Mouse (Mus musculus) hematopoietic stem cell, adult 5-6 weeks (primary cell): Measurements from ENCODE around the gene Gm10282. TPM values are rescaled to one million over a fixed set of nuclear protein-coding genes. Genes with fewer than 3 reads are reported as not detected.
A peak's percentile ranks its signal among the peaks of the same experiment; 100 is the strongest.

Experiments used
- ATAC-seq, 2 experiments: fragments of 125-278 bp in 1 of 2; replicated peaks in 1 of 2; 2 replicates each; pipeline ENCODE4 v1.8.0; 2016 to 2017; ENCODE audit warnings: inconsistent platforms in 2 of 2, mild to moderate bottlenecking in 2 of 2, moderate number of reproducible peaks in 2 of 2, low read depth in 1 of 2, moderate TSS enrichment in 1 of 2; ENCODE audit not compliant: low FRiP score in 2 of 2, poor library complexity in 2 of 2, severe bottlenecking in 2 of 2, insufficient read depth in 1 of 2, low TSS enrichment in 1 of 2
- total RNA-seq: library from RNA; stranded (forward); fragments of 172-1452, 232-1000 nt; gene quantifications from 2 replicates; pipeline ENCODE4 v1.2.3, GENCODE M21; 2017

Gene Gm10282
- total RNA-seq, 1 experiment from 2014 or later = 35.8 TPM

DNA sequence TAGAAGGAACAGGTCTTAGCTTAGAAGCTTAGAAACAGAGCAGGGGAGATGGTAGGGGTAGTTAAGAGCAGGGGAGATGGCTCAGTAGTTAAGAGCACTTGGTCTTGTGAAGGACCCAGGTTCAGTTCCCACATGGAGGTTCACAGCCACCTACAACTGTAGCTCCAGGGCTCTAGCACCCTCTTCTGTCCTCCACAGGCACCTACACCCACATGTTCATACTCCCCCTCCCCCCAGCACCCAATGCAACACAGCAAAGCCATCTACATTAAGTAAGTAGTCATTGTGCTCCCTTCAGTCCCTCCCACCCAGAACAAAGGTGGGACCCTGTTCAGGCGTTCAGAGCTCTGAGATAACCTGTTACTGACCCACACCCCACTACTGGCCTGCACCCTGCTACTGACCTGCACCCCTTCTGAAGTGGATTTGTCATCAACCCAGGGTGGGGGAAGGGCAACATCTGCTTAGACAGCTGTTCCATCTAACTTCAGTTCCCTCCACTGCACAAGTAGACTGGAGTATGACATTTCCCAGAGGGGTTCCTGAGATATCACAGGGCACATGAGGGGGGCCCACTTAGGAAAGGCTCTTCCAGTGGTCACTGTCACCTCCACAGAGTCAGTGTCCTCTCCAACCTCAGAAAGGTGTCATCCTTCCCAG lies 31.8 kb downstream of the Gm10282 start:
- ATAC-seq = no peak

GRCm38 (mm10) chr8:72272361-72272760 lies 32.7 kb downstream of the Gm10282 start:
- peak; percentile 32 to 52; a peak in 2 of 4 replicates for ATAC-seq

GRCm38 (mm10) chr8:72271691-72272090 lies 33.4 kb downstream of the Gm10282 start:
- ATAC-seq = no peak

DNA sequence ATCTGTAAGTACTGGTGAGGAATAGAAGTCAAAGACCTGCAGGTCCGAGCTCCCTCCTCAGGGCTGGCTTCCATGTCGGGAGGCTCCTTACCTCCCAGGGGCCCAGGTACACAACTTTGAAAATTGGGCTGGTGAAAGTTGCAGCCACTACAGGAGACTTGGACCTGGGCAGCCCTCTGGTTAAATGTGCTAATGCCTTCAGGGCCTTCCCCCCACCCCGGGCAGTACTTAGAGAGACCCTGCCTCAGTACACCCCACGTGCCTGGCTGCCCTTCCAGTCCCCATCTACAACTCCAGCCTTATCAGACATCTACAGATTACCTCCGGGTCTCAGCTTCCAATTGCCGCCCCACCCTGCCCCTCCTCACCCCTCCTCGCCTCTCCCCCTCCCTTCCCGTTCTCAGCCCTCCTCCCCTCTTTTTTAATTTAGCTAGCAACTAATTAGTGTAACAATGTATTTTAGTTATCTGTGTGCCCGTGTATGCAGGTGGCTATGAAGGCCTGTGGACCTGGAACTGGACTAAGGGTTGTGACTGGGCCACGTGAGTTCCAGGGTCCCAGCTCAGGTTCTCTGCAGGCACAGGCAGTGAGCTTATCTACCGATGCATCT lies 33.9 kb downstream of the Gm10282 start:
- ATAC-seq = no peak

DNA sequence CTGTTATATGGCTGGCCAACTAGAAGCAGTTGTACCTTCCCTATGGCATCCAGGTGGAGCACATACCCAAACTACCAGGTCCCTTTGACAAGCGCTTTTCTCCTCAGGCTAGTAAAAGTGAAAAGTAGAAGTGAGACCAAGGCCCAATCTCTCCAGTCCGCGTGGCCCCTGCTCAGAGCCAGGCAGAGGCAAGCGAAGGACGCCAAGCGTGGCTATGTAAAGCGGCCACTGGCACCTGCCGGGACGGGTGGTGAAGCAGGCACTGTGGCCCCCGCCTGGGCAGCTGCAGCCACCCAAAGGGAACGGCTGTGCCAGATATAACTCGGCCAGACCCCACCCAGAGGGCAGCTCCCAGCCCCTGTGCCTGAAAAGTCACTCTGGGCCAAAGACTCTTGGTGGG lies 34.5 kb downstream of the Gm10282 start:
- no peak for ATAC-seq

- ATAC-seq = peak; percentile 88 to 92
Measured at GRCm38 (mm10) chr8:72268356-72268755, 36.7 kb downstream of the Gm10282 start.

GRCm38 (mm10) chr8:72267106-72267505 lies 38.0 kb downstream of the Gm10282 start:
- no peak for ATAC-seq

DNA sequence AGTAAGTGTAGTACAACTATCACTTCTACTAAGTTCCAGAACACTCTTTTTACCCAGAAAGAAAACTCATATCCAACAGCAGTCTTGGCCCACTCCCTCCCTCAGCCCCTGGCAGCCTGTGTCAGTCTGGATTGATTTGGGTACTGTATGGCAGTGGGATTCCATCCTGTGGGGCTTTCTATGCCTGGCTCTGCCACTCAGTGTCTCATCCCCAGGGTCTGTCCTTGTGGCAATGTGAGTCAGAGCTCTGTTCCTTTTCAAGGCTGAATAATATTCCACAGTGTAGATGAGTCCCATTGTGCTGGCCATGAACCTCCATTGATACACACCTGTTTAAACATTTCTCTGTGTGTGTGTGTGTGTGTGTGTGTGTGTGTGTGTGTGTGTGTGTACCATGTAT lies 38.4 kb downstream of the Gm10282 start:
- no peak for ATAC-seq

GRCm38 (mm10) chr8:72265342-72265741 lies 39.7 kb downstream of the Gm10282 start:
- ATAC-seq = no peak

GRCm38 (mm10) chr8:72263451-72263850 lies 41.6 kb downstream of the Gm10282 start:
- ATAC-seq = no peak

DNA sequence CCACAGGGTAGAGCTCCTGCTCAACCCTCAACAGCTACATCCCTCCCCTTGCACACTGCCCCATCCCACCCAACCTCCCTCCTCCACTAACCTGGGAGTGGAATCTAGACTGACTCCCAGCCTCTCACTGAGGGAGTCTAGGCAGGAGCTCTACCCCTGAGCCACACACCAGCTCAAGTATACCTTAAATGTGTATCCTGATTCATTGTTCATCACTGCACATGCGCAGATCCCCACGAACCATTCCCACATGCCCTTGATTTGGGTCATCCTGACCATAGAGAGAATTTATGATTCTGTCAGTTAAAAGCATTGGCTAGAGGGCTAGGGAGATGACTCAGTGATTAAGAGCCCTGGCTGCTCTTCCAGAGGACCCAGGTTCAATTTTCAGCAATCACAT lies 42.3 kb downstream of the Gm10282 start:
- no peak for ATAC-seq

DNA sequence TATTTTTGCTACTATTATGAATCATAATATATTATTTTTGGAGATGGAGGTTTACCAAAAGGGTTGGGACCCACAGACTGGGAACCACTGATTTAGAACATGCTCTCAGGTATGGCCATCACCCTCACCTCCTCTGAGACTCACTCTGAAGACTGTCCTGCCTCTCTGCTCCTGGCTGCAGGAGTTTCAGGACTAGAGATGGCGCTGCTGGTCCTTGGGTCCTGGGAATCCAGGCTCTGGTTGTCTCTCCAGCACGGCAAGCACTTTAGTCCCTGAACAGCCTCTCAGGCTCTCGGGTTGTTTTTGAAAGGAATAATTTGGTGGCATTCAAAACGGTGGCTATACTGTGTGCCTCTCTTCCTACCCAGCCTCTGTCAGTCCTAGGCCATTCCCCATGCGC lies 43.2 kb downstream of the Gm10282 start:
- ATAC-seq = no peak

- ATAC-seq = no peak
Measured at GRCm38 (mm10) chr8:72261431-72261830, 43.6 kb downstream of the Gm10282 start.

DNA sequence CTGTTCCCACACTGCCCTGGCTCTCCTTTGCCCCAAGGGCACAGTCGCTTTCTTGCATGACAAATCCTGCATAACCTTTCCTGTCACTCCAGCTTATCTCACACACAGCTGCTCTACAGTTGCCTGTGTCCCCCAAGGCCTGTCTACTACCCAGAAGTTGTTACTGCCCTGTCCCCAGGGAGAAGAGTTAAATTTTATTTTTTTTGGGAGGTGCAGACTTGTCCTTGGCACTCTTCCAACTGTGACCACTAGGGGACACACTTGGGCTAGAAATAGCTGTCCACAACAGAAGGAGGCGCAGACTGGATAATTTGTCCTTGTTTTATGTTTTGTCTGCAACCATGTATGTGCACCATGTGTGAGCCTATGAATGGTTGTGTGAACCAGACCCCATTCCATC lies 44.0 kb downstream of the Gm10282 start:
- ATAC-seq = peak; percentile 40 to 76; a peak in 3 of 4 replicates

DNA sequence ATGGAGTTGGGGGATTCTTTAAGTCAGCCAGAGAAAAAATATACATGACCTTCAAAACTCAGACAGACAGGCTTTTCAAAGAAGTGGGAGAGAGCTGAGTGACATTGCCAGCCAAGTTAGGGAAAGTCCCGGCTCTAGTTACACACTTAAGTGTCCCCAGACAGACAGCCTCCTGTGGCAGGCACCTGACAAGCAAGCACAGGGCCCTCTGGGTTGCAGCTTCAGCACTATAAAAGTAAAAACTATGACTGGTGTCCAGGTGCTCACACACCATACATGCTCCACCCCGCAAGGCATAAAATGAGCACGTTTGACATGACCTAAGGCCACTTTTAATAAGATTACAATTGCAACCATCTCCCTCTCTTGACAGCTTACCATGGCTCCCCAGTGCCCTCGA lies 44.5 kb downstream of the Gm10282 start:
- ATAC-seq = no peak

DNA sequence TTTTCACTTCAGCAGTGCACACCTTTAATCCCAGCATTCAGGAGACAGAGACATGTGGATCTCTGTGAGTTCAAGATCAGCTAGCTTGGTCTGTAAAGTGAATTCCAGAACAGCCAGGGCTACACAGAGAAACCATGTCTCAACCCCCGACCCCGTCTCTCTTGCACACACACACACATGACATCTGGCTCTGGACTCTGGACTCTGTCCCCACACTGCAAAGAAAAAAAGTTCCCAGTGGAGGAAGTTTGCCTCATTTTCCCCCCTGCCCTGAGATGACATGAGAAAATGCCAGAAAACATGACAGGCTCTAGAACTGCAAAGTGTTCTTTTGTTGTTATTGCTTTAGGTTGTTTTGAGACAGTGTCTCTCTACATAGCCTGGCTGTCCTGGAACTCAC lies 45.2 kb downstream of the Gm10282 start:
- ATAC-seq = no peak

DNA sequence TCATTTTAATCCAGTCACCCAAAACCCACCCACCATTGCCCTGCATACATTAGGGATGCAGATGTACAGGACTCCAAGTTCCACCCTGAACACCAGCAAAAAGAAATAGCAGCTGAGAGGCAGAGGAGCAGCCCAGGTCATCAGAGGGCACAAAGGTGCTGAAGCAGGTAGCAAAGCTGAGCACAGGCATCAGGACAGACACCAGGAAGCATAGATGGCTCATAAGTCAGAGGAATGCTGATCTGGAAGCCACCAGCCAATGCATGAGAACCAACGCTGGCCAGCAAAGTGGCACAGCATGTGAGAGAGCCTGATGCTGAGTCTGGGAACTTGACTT lies 47.2 kb downstream of the Gm10282 start:
- ATAC-seq = no peak

DNA sequence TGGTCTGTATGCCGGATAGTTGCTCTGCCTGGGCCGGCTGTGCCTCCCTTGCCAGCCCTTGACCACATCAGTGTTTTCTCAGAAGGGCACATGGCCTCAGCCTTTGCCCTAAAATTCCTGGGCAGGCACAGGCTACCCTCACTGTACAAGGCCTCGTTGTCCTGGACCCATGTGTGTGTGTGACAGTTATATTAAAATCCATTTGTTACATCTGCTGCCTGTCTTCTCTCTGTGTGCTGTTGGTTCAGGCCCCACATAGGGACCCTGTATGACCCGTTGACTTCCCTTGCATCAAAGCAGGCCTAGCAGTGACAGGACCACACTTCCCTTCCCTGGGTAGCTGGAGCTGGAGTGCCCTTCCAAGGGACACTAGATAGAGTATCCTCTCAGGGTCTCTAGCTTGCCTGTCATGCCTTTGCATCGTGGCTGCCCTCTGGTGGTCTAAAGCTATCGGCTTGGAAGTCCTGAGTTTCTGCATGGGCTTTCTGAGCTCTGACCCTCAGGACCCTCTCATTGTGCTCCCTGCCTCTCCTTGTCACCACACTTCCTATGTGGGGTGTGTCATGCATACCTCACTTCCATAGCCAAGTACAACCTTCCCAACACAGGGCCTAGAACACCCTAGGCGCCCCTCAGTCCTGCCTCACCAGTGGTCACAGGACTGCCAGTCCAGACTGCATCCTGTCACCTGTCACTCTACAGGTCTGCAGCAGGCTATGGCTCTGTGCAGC lies 47.7 kb downstream of the Gm10282 start:
- ATAC-seq = no peak
